Mouse (Mus musculus): ENCODE measurements around the gene Zscan26. TPM values are rescaled to one million over a fixed set of nuclear protein-coding genes. Genes with fewer than 3 reads are reported as not detected.

Gene Zscan26
- polyA plus RNA-seq, 1 experiment from 2014 or later, result 17.0 TPM

Other genes with a start within 250 kb of the Zscan26 start
- not detected in 3 replicates for gene Gpx5, start 161.0 kb downstream of the Zscan26 start, polyA plus RNA-seq (2018)
- gene Gpx6, start 141.6 kb downstream of the Zscan26 start, polyA plus RNA-seq (2018), result not detected in 3 replicates
- gene Olfr1367, start 106.8 kb downstream of the Zscan26 start, polyA plus RNA-seq (2018), result not detected in 3 replicates
- gene Zscan12, start 90.9 kb downstream of the Zscan26 start, polyA plus RNA-seq (2018), result 3.2 to 5.9 TPM (median 4.1 TPM) in 3 replicates
- 19.2 to 36.6 TPM (median 20.7 TPM) in 3 replicates for gene Zkscan3, start 51.0 kb downstream of the Zscan26 start, polyA plus RNA-seq (2018)
- gene Pgbd1, start 12.7 kb downstream of the Zscan26 start, polyA plus RNA-seq (2018), result not detected in 3 replicates
- 0.29 to 0.41 TPM in 2 of 3 replicates, not detected in the other for gene Nkapl, start 14.8 kb upstream of the Zscan26 start, polyA plus RNA-seq (2018)
- gene Zkscan4, start 25.2 kb upstream of the Zscan26 start, polyA plus RNA-seq (2018), result 0.47 to 0.84 TPM (median 0.63 TPM) in 3 replicates
- not detected in 3 replicates for gene Gm10065, start 25.7 kb upstream of the Zscan26 start, polyA plus RNA-seq (2018)
- 0.11 to 0.38 TPM (median 0.23 TPM) in 3 replicates for gene AK157302, start 41.5 kb upstream of the Zscan26 start, polyA plus RNA-seq (2018)
- gene Gm11273, start 47.7 kb upstream of the Zscan26 start, polyA plus RNA-seq (2018), result 3.8 to 14.2 TPM (median 11.7 TPM) in 3 replicates
- 3.0 to 3.6 TPM (median 3.4 TPM) in 3 replicates for gene Zkscan8, start 77.4 kb upstream of the Zscan26 start, polyA plus RNA-seq (2018)
- not detected in 3 replicates for gene Olfr1366, start 89.1 kb upstream of the Zscan26 start, polyA plus RNA-seq (2018)
- not detected in 3 replicates for gene Olfr1535, start 106.2 kb upstream of the Zscan26 start, polyA plus RNA-seq (2018)
- gene Olfr1364, start 128.0 kb upstream of the Zscan26 start, polyA plus RNA-seq (2018), result not detected in 3 replicates
- not detected in 3 replicates for gene Olfr1362, start 160.3 kb upstream of the Zscan26 start, polyA plus RNA-seq (2018)
- not detected in 3 replicates for gene Olfr11, start 188.8 kb upstream of the Zscan26 start, polyA plus RNA-seq (2018)
- not detected in 3 replicates for gene Olfr1361, start 209.7 kb upstream of the Zscan26 start, polyA plus RNA-seq (2018)
- gene Olfr1360, start 223.7 kb upstream of the Zscan26 start, polyA plus RNA-seq (2018), result not detected in 3 replicates
- gene Olfr1359, start 244.4 kb upstream of the Zscan26 start, polyA plus RNA-seq (2018), result not detected in 3 replicates